Mouse (Mus musculus) embryonic facial prominence, embryonic 10.5 days (tissue): ENCODE data around the gene Rpl22. TPM values are rescaled to one million over a fixed set of nuclear protein-coding genes. Genes with fewer than 3 reads are reported as not detected.

Experiments
- DNase-seq: peaks from one replicate; pipeline ENCODE4 v3.0.0-alpha.2; 2017; ENCODE audit warnings: low spot score
- H3K27ac ChIP-seq: fragments of 300-500 bp; sonication (generic); replicated peaks from 2 replicates; pipeline ENCODE4 v1.5.1; 2016; ENCODE audit warnings: mild to moderate bottlenecking
- H3K27me3 ChIP-seq: fragments of 300-500 bp; sonication (generic); replicated peaks from 2 replicates; pipeline ENCODE4 v1.6.1; 2016; ENCODE audit warnings: low read depth, mild to moderate bottlenecking; ENCODE audit not compliant: poor library complexity, severe bottlenecking
- H3K36me3 ChIP-seq: fragments of 300-500 bp; sonication (generic); replicated peaks from 2 replicates; pipeline ENCODE4 v1.6.1; 2016; ENCODE audit warnings: mild to moderate bottlenecking, moderate library complexity
- H3K4me1 ChIP-seq: fragments of 300-500 bp; sonication (generic); 2 replicates; pipeline ENCODE4 v1.6.1; 2016
- H3K4me3 ChIP-seq: fragments of 300-500 bp; sonication (generic); 2 replicates; pipeline ENCODE4 v1.5.1; 2016; ENCODE audit warnings: mild to moderate bottlenecking, moderate library complexity
- H3K9me3 ChIP-seq: fragments of 300-500 bp; sonication (generic); 2 replicates; pipeline ENCODE4 v1.6.1; 2016; ENCODE audit warnings: mild to moderate bottlenecking
- WGBS: fragments of 180-500 bp; shearing (Covaris S2); methylation state at CpG from one replicate; pipeline ENCODE4 v1.1.7; 2016; 5-methylcytosine and 5-hydroxymethylcytosine counted together
- polyA plus RNA-seq: library from polyadenylated mRNA; unstranded; fragments of >200 nt; fragmentation: Nextera tagmentation; extraction: Ambion mirVana; gene quantifications from 2 replicates; pipeline ENCODE4 v1.2.1, GENCODE M21; 2016

Gene Rpl22
- polyA plus RNA-seq, 1 experiment from 2014 or later: 360 TPM

- Histone ChIP-seq H3K9me3 (no peaks in the 10 kb centered on the region), H3K27ac (peak overlapping the region; percentile 97), H3K27me3 (0 out of 2 replicates have a peak, but pooled peaks cover 7% of the 10 kb centered on the region), H3K4me3 (peak overlapping the region; percentile 94), H3K4me1 (peaks cover 24% of the 10 kb centered on the region), H3K36me3 (peaks cover 29% of the 10 kb centered on the region)
- WGBS: 59% methylated on average over 16 of the region's 16 CpGs
- no peak for DNase-seq
Observed at GRCm38 (mm10) chr4:152324641-152325562, 640 bp upstream of the Rpl22 start.

GRCm38 (mm10) chr4:152326543-152326942 lies 1.0 kb downstream of the Rpl22 start:
- H3K27me3 ChIP-seq: 0 out of 2 replicates have a peak, but pooled peaks cover 3% of the 10 kb centered on the region
- peak overlapping the region; percentile 97 for H3K27ac ChIP-seq
- H3K4me1 ChIP-seq: peaks cover 20% of the 10 kb centered on the region
- peak overlapping the region; percentile 94 for H3K4me3 ChIP-seq
- WGBS: 2% methylated on average over 11 of the region's 11 CpGs
- no peak for DNase-seq
- peaks cover 45% of the 10 kb centered on the region for H3K36me3 ChIP-seq
- H3K9me3 ChIP-seq: no peaks in the 10 kb centered on the region

GRCm38 (mm10) chr4:152328691-152329090 lies 3.1 kb downstream of the Rpl22 start:
- Histone ChIP-seq H3K4me1 (peaks cover 16% of the 10 kb centered on the region), H3K9me3 (no peaks in the 10 kb centered on the region), H3K36me3 (peaks cover 67% of the 10 kb centered on the region), H3K27me3 (no peaks in the 10 kb centered on the region), H3K4me3 (no peak overlapping the region), H3K27ac (no peak overlapping the region)
- 83% methylated on average over 6 of the region's 6 CpGs for WGBS
- DNase-seq: peak; percentile 68

GRCm38 (mm10) chr4:152332952-152333351 lies 7.4 kb downstream of the Rpl22 start:
- Histone ChIP-seq H3K36me3 (peaks cover 84% of the 10 kb centered on the region), H3K4me1 (0 out of 2 replicates have a peak, but pooled peaks cover under 1% of the 10 kb centered on the region), H3K27me3 (peaks cover 33% of the 10 kb centered on the region), H3K4me3 (no peak overlapping the region), H3K9me3 (no peaks in the 10 kb centered on the region), H3K27ac (no peak overlapping the region)
- 46% methylated on average over 2 of the region's 2 CpGs for WGBS
- peak; percentile 79 for DNase-seq

- WGBS: 95% methylated on average over 12 of the region's 12 CpGs
- Histone ChIP-seq H3K4me3 (no peak overlapping the region), H3K27me3 (peaks cover 39% of the 10 kb centered on the region), H3K4me1 (peaks cover 4% of the 10 kb centered on the region), H3K36me3 (peaks cover 77% of the 10 kb centered on the region), H3K27ac (no peak overlapping the region), H3K9me3 (no peaks in the 10 kb centered on the region)
- DNase-seq: no peak
Observed at GRCm38 (mm10) chr4:152333587-152333986, 8.0 kb downstream of the Rpl22 start.

GRCm38 (mm10) chr4:152337772-152338171 lies 12.2 kb downstream of the Rpl22 start:
- 31% methylated on average over 6 of the region's 6 CpGs for WGBS
- Histone ChIP-seq H3K27me3 (peaks cover 80% of the 10 kb centered on the region), H3K36me3 (peaks cover 36% of the 10 kb centered on the region), H3K27ac (no peak overlapping the region), H3K9me3 (no peaks in the 10 kb centered on the region), H3K4me1 (peaks cover 31% of the 10 kb centered on the region), H3K4me3 (no peak overlapping the region)
- DNase-seq: no peak

- Histone ChIP-seq H3K36me3 (peaks cover 27% of the 10 kb centered on the region), H3K4me3 (peak within 1 kb of the TSS; percentile 72), H3K27me3 (peaks cover 87% of the 10 kb centered on the region), H3K4me1 (peaks cover 36% of the 10 kb centered on the region), H3K9me3 (no peaks in the 10 kb centered on the region), H3K27ac (peak within 1 kb of the TSS; percentile 40)
- peak; percentile 42 for DNase-seq
- whole genome bisulfite sequencing: 1% methylated on average over 120 of the region's 120 CpGs
Observed at GRCm38 (mm10) chr4:152338419-152339292, 13.1 kb downstream of the Rpl22 start, which contains the start of gene Chd5. Gene Chd5 (plus strand): TSS chr4:152338651.

GRCm38 (mm10) chr4:152339293-152339790 lies 13.8 kb downstream of the Rpl22 start:
- Histone ChIP-seq H3K36me3 (peaks cover 20% of the 10 kb centered on the region), H3K4me3 (peak overlapping the region; percentile 72), H3K9me3 (no peaks in the 10 kb centered on the region), H3K27ac (peak overlapping the region; percentile 40; the same call in 1 of the 2 replicates), H3K4me1 (peaks cover 36% of the 10 kb centered on the region), H3K27me3 (peaks cover 94% of the 10 kb centered on the region)
- DNase-seq: no peak
- 2% methylated on average over 26 of the region's 26 CpGs for WGBS

- peak; percentile 42 for DNase-seq
- Histone ChIP-seq H3K9me3 (no peaks in the 10 kb centered on the region), H3K4me1 (peaks cover 46% of the 10 kb centered on the region), H3K4me3 (no peak overlapping the region), H3K36me3 (peaks cover 6% of the 10 kb centered on the region), H3K27me3 (peaks cover 95% of the 10 kb centered on the region), H3K27ac (no peak overlapping the region)
- WGBS: 33% methylated on average over 15 of the region's 15 CpGs
Observed at GRCm38 (mm10) chr4:152340584-152341284, 15.2 kb downstream of the Rpl22 start.

- Histone ChIP-seq H3K27ac (no peak overlapping the region), H3K36me3 (no peaks in the 10 kb centered on the region), H3K4me1 (peaks cover 44% of the 10 kb centered on the region), H3K4me3 (no peak overlapping the region), H3K9me3 (no peaks in the 10 kb centered on the region), H3K27me3 (peaks cover 79% of the 10 kb centered on the region)
- peak; percentile 47 for DNase-seq
- WGBS: 13% methylated on average over 5 of the region's 5 CpGs
Observed at GRCm38 (mm10) chr4:152343296-152343695, 17.8 kb downstream of the Rpl22 start.

GRCm38 (mm10) chr4:152344651-152345050 lies 19.1 kb downstream of the Rpl22 start:
- WGBS: 61% methylated on average over 7 of the region's 7 CpGs
- H3K4me3 ChIP-seq: no peak overlapping the region
- H3K36me3 ChIP-seq: no peaks in the 10 kb centered on the region
- no peak overlapping the region for H3K27ac ChIP-seq
- peaks cover 79% of the 10 kb centered on the region for H3K27me3 ChIP-seq
- peaks cover 32% of the 10 kb centered on the region for H3K4me1 ChIP-seq
- no peak for DNase-seq
- no peaks in the 10 kb centered on the region for H3K9me3 ChIP-seq
